Mouse (Mus musculus) olfactory bulb, adult 2 months (tissue): ENCODE data around the gene Fbxw9.

ENCODE experiments used
- CTCF ChIP-seq: fragments of 200-500 bp; IDR thresholded peaks from 2 replicates; pipeline ENCODE4 v1.5.1; 2012; ENCODE audit warnings: low read depth, mild to moderate bottlenecking, low read length, moderate library complexity; ENCODE audit not compliant: insufficient read depth
- POLR2A ChIP-seq: fragments of 200-500 bp; IDR thresholded peaks from 2 replicates; pipeline ENCODE4 v1.6.1; 2012; ENCODE audit warnings: mild to moderate bottlenecking, low read depth, low read length, moderate library complexity; ENCODE audit not compliant: insufficient read depth

DNA sequence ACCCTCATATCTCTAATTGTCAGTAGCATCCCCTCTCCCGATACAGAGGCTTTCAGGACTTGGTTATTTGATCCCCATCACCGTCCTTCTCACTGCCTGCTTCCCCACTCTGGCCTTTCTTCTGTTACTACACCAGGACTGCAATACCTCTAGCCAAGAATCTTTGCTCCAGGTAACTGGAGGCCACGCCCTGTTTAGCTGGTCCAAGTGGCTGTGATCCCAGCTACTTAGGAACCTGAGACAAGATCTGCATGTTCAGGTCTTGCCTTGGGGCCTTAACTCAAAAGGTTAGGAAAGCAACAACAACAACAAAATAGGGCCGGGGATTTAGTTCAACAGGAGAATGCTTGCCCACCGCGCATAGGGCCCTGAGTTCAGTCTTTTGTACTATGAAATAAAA, 16.2 kb upstream of the Fbxw9 start:
- TF ChIP-seq CTCF (no peak), POLR2A (no peak)
